In the genomic region with DNA sequence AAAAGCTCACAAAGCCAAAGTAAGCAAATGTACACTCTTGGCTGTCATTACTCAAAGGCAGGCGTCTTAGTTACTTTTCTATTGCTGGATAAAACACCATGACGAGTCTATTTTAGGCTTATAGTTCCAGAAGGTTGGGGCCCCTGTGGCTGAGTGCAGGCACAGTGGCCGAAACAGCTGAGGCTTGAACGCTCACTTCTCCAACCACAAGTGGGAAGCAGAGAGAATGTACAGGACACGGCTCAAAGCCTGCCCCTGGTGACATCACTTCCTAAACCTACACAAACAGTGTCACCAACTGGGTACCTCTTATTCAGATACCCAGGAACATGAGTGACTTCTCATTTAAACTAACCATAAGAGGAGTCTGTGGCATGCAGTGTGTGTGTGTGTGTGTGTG, we compare ENCODE assay signal across 10 mouse cellular contexts. TPM values are rescaled to one million over a fixed set of nuclear protein-coding genes. Genes with fewer than 3 reads are reported as not detected.
DNase-seq lines count a peak whose midpoint lies in the region; ATAC-seq lines count a peak whose summit lies in the region.
"Had no signal": no experiment of that assay in that cellular context is flagged by ENCODE, and none has a peak within 500 bp of the region (broad histone marks: within the 10 kb centered on the region; RNA-seq: fewer than 3 reads in every experiment).

No protein-coding gene starts in this region.

- no peaks in the 10 kb centered on the region for H3K36me3 ChIP-seq in heart, embryonic 15.5 days

- no peak overlapping the region for H3K4me3 ChIP-seq in heart, embryonic 15.5 days

- no peaks in the 10 kb centered on the region for H3K27me3 ChIP-seq in heart, embryonic 15.5 days

- H3K4me2 ChIP-seq in heart, embryonic 15.5 days, result no peak overlapping the region

- DNase-seq in heart, adult 18-20 months, result peak; percentile 14
- DNase-seq in heart, adult 9 months (ENCODE audit: low spot score in 2 of 2), result no peak
- DNase-seq in B cell, adult 2 months, result peak; percentile 67 to 68
- DNase-seq in kidney, postnatal 10 days, result no peak
- DNase-seq in testis, postnatal 14 days (ENCODE audit: low spot score), result no peak
- DNase-seq: adrenal gland, postnatal 36 days; right cerebral cortex, postnatal 25 days had no signal

- peak; percentile 83; the same call in 1 of the 2 replicates for ATAC-seq in heart, embryonic 15.5 days (replicated peaks; ENCODE audit: insufficient number of reproducible peaks, insufficient read depth, low FRiP score, low read depth)
- peak; percentile 47; the same call in 1 of the 2 replicates for ATAC-seq in monocyte, adult 5-6 weeks (replicated peaks; ENCODE audit: insufficient number of reproducible peaks, low FRiP score, low TSS enrichment, poor library complexity, severe bottlenecking)
- no peak for ATAC-seq in activated CD4-positive, CD25-positive, alpha-beta regulatory T cell, adult 4 months

- H3K4me1 ChIP-seq in heart, embryonic 15.5 days (replicated peaks), result peaks cover 14% of the 10 kb centered on the region

- H3K9me3 ChIP-seq in heart, embryonic 15.5 days (replicated peaks), result no peaks in the 10 kb centered on the region

- 6% methylated on average over 5 of the region's 5 CpGs for WGBS in heart, embryonic 15.5 days

- peak overlapping the region; percentile 84 for H3K27ac ChIP-seq in heart, embryonic 15.5 days

- no peak overlapping the region for H3K9ac ChIP-seq in heart, embryonic 15.5 days

RNA-seq across cellular contexts. Expression of gene Otud4, which starts 26.5 kb away (rescaled TPM):
- 10 to 100 TPM; 45.5 to 46.7 TPM for total RNA-seq in heart, adult 18-20 months (2021)
- 11.6 and 13.3 TPM in 2 replicates for polyA plus RNA-seq in heart, embryonic 15.5 days (2015; fragmentation: Nextera tagmentation; extraction: Ambion mirVana)
- 45.2 to 78.5 TPM (median 46.1 TPM) in 3 replicates for total RNA-seq in monocyte, adult 5-6 weeks (2017)
- 10 to 100 TPM; 13.1 to 20.5 TPM for polyA plus RNA-seq in activated CD4-positive, CD25-positive, alpha-beta regulatory T cell, adult 4 months (2017; shearing (Covaris generic))

Comparison
In these comparisons a context has a peak if more than half of its experiments do, and no peak if none do; other contexts are left out.
1. DNase-seq: peak in heart, adult 18-20 months (2 of 2) and B cell, adult 2 months (2 of 2); none in heart, adult 9 months (0 of 2), kidney, postnatal 10 days (single experiment) and testis, postnatal 14 days (single experiment).